Mouse (Mus musculus) embryonic fibroblast, embryonic 13.5 days (primary cell): ENCODE results near the gene Lgals12.

ENCODE experiments used
- CTCF ChIP-seq: IDR thresholded peaks from 2 replicates; pipeline ENCODE4 v1.5.1; 2011; ENCODE audit warnings: mild to moderate bottlenecking, control low read depth, low read length, moderate library complexity, borderline replicate concordance; ENCODE audit not compliant: insufficient read depth
- POLR2A ChIP-seq: IDR thresholded peaks from 2 replicates; pipeline ENCODE4 v1.6.1; 2011; ENCODE audit warnings: low read depth, mild to moderate bottlenecking, control low read depth, low read length, moderate library complexity

DNA sequence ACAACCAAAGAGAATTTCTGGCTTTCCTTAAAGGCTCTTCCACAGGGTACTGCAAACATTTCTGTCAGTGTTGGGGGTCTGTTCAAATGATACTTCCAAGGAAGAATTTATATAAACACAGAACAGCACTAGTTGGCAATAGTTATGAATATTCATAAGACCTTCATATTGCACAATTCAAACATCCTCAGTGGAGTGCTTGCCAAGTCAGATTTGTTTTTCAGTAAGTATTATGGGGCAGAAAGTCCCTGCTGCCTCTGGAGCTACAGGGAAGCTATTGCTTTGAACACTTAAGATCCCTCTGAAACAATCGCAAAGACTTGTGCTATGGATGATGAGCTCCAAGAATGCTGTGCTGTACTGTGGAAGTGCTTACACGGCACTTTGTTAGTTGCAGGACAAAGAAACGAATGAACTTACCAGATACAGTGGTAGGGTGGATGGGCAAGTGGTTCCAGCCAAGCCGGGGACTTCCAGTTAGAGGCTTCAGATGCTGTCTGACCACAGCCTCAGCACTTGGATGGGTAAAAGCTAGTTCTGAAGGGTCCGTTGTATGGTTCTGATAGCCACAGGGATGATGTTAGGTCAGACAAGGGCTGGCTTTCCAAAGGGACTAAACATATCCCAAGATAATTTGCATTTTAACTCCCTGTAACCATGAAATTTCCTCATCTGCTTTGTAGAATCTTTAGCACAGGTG lies 9.4 kb upstream of the Lgals12 start:
- TF ChIP-seq POLR2A: no peak
- TF ChIP-seq CTCF: no peak
